Mouse (Mus musculus): ENCODE measurements around the gene Vmn1r201.

Vmn1r201 gene

DNA sequence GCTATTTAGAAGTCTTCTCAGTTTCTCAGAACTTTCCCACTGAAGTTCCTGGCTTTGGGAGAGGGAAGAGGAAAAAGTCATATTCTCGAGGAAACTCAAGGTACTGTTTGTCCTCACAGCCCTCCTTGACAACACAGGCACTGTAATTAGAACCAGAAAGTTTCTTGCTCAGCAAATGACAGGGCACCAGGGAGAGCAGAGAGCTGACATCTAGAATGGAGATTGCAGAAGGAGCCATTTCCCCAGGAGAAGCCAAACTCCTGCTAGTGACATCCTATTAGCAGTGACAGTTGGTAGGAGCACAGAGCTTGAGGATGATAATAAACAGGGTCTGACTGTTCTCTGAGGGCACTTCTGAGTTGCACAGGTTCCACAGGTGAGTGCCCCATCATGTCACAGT, at the start of gene Vmn1r201:
Gene Vmn1r201 (plus strand): TSS at position 301 of the 400 bp plus-strand sequence.
- no peak for DNase-seq (ENCODE audit: low read depth, low spot score)

DNA sequence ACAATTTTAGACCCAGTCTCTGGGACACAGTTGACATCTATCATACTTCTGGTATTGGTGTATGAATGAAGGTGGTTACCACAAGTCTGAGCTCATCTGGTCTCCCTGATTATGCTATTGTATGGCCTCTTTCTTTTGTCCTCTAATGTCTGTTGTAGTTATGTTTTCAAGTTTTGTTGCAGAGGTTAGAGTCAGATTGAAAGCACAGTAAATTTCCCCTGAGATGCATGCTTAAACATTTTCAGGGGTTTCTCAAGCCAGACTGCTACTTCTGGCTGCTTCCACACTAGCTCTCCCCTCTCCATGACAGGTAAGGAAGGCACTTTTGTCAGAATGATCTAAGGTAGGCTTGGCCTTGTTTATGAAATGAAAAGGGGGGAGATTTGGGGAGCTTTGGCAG, 16.6 kb upstream of the Vmn1r201 start:
- no peak for DNase-seq (ENCODE audit: low read depth, low spot score)

DNA sequence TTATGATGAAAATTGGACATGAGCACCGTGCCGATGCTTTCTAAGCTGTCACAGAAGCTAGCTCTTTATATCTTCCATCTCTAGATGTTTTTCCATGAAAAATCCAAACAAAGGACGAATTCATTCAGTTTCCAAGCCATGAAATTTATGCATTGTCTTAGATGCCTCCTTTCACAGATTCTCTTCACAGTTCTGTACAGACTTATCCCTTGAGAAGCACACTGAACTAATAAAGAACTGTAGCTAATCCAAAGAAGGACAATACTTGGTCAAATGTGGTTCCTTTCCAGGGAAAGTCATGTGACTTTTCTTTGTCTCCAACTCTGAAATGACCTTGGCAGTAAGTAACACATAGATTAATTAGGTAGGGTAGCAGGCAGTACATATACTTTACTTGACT, 30.7 kb downstream of the Vmn1r201 start:
- DNase-seq (ENCODE audit: low read depth, low spot score): no peak

- DNase-seq (ENCODE audit: low read depth, low spot score): no peak
These were observed 33.6 kb downstream of the Vmn1r201 start, which contains the start of gene Vmn1r202 for GRCm38 (mm10) chr13:22505281-22505680. TSS of gene Vmn1r202 (minus strand) at chr13:22505381.

DNA sequence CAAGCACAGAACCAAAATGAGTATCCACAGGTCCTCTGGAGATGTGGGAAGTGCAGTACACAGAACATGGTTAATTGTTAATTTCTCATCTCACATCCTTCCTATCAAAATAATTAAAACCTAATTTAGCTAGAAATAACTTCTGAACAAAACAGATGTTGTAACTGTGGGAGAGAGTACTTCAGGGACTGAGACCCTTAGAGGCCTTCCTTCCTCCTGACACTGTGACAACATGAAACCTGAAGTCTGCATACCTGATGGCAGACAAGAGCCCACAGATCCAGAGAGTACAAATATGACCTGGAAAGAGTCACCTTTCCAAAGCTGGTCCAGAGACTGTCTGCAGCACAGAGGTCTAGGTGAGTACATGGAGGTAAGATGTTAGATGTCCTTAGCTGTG, 46.1 kb downstream of the Vmn1r201 start, which contains the start of gene Vmn1r203:
Gene Vmn1r203 (plus strand): TSS at position 301 of the 400 bp plus-strand sequence.
- no peak for DNase-seq (ENCODE audit: low read depth, low spot score)
